Mouse (Mus musculus) T-helper 17 cell (primary cell): ENCODE results near the gene Wnt1.

Experiments used
- in situ Hi-C, 2 experiments: fragments of 300-600 bp; cut with MboI, MseI; formaldehyde crosslinking; loops; 1 replicate in 1 of 2; 2 replicates in 1 of 2; pipeline ENCODE4 v1.15.1; 2025; ENCODE audit warnings: high pct_unique_total_duplicates in 2 of 2

The Wnt1 gene

GRCm38 (mm10) chr15:98832161-98833058, 42.8 kb downstream of the Wnt1 start:
- in situ Hi-C loops: loop anchor here in 1 of 2 experiments (5.0 kb wide), 1 partner anchor 35 kb away; no protein-coding TSS in a partner anchor

DNA sequence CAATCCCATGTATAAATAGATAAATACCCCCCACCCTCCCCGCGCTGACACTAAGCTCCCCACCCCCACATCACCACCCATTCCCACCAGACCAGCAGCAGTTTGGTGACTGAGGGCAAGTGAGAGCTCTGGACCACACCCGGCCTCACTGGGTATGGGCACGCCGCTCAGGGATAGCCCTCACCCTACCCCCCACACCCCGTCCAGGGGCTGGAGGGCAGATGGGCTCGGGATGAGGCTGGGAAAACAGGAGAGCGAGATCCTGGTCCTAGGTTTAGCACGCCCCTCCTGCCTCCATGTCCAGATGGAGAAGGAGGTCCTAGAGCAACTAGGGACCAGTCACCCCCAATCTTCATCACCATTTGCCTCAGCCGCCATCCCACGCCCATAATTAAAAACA, 43.6 kb downstream of the Wnt1 start:
- in situ Hi-C loops: loop anchor here in 1 of 2 experiments (5.0 kb wide), 1 partner anchor 34 kb away; no protein-coding TSS in a partner anchor

GRCm38 (mm10) chr15:98834059-98834458, 44.4 kb downstream of the Wnt1 start:
- in situ Hi-C loops: loop anchor here in 1 of 2 experiments (5.0 kb wide), 1 partner anchor 33 kb away; no protein-coding TSS in a partner anchor

DNA sequence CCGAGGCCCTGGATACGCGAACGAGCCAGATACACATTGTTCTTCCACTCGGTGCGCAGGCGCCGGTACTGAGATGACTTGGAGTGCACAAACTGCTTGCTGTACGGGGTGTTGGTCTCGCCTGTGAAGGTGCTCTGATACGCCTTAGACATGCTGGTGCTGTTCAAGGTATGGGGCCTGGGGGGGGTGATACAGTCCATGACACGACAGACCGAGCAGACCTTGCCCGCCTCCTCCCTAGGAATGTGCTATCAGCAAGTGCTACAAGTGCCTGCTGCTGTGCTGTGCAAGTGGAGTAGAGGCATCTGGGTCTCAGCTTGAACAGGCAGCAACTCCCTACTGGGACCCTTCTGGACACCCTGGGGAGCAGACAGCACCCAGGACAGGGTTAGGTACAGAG, 45.6 kb downstream of the Wnt1 start:
- in situ Hi-C loops: no loop called here

DNA sequence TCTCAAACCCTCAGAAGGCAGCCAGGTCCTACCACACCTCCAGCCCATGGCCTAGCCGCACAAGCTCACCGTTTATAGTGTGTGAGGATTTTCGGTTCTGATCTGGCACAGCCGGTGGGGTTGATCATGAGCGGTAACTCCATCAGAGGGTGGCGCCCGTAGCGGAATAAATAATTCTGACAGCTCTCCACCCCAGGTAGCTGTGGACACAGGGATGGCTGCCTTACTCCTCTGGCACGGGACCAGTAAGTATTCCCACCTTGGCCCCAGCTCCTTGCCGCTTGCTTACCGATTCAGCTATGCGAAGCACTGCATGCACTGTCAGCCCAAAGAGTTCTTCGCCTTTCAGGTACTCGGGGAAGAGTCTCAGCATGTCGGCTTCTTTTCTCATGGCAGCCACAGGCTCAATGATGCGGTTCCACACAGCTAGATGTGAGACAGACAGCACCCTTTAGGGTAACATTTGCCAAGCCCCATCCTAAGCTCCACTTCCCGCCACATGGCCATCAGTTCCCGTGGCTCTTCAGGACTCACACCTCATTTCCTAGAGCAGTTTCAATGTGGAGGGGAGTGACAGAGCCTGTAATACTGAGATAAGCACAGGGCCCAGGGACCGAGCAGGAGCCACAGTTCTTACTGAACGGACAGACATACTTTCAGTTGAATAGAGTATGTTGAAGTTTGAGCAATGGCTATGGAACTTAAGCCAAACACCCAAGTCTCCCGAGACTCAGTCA, 47.5 kb downstream of the Wnt1 start:
- in situ Hi-C loops: no loop called here

DNA sequence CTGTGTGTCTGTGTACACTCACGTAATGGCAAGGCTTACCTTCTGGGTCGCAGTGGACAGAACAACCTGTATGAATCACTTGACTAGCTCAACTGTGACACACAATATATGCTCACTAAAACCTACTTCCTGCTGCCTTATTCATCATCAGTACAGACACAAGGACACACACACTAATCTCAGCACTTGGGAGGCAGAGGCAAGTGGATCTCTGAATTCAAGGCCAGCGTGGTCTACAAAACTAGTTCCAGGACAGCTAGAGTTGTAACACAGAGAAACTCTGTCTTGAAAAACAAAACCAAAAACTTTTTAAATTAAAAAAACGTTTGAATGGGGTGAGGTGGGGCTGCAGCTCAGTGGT, 48.1 kb downstream of the Wnt1 start:
- in situ Hi-C loops: no loop called here

DNA sequence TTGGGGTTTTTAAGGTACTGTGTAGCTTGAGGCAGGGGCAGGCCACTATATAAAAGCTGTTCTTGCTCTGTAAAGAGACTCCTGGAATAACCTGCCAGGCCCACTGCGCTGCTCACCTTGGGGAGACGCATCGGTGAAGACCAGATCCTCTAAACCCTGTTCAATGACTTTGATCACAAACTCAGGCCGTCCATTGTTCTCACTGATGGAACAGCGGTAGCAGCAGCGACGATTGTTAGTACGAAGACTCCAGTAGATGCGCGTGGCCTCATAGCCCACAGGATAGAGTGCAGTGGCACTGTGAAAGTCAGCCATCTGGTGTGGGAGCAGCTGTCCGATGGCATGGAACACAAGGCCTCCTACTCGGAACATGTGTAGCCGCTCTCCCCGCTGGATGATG, 49.5 kb downstream of the Wnt1 start:
- in situ Hi-C loops: no loop called here

DNA sequence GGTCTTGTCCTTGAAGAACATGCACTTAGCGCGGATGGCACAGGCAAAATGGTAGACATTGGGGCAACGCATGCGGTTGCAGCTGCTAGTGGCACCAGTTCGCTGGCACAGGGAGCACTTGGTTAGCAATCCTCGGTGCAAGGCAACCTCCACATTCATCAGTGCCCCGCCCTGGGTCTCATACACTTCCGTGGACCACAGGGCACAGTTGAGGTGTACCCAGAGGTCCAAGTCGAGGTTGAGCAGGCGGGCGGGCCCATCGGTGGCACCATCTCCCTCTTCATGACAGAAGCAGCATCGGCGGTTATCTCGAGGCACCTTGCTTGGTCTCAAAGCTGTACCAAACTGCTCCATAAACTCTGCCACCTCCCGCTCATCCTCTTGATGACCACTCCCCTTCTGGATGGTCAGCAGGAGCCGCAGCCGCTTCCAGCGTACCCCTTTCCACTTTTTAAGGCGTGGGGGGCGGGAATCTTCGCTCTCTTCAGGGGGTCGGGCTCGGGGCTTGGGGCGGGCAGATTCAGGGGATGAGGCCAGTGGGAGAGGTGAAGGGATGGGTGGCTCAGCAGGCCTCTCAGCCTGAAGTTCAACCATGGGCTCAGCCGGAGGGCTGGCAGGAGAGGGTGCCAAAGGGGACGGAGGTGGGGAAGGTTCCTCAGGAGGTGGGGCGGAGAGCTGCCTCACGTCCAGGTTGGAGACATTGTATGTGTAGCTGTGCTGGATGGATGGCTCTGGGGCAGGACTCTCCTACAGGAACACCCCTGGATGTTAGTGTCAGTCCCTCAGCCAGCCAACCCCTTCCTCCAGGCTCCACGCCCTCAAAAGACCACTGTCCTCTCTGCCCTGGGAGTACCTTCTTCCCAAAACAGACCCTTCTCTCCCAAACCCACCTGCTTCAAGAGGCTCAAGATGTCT, 50.3 kb downstream of the Wnt1 start:
- in situ Hi-C loops: no loop called here
